Mouse (Mus musculus): ENCODE measurements around the gene Kdm2b.

DNA sequence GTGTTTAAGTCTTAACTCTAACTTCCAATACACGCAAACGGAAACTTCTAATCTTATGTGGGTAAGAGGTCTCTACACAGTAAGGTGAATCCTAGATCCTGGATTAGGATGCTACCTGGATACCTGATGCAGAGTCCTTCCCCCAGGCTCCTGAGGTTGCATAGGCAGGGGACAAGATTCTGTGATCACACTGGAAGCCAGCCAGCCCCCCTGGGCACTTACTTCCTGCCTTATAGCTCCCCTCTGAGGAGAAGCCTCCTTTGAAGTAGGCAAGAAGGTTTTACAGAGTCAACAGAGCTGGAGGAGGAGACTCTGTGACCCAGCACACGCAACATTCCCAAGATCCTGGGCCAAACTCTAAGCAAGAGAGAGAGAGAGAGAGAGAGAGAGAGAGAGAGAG is 63.3 kb downstream of the Kdm2b start:
- no peak for TF ChIP-seq CTCF (IDR thresholded peaks at IDR 0.05 in 2 of 3, conservative IDR thresholded peaks at IDR 0.05 in 1 of 3; ENCODE audit: control insufficient read depth in 1 of 3, insufficient read depth in 1 of 3, low read depth in 2 of 3, low read length in 3 of 3, poor library complexity in 1 of 3, severe bottlenecking in 1 of 3)
- TF ChIP-seq MYB (IDR thresholded peaks at IDR 0.05; ENCODE audit: low read depth, low read length), result no peak
- TF ChIP-seq GATA1 (IDR thresholded peaks at IDR 0.05; ENCODE audit: low read depth, low read length), result no peak
- TF ChIP-seq EP300 (IDR thresholded peaks at IDR 0.05; ENCODE audit: low read depth in 1 of 2, low read length in 2 of 2), result no peak
- no peak for TF ChIP-seq TBP (IDR thresholded peaks at IDR 0.05; ENCODE audit: low read depth, low read length)
- TF ChIP-seq USF1 (IDR thresholded peaks at IDR 0.05; ENCODE audit: low read depth, low read length), result no peak

All from MEL (cell line).